Mouse (Mus musculus): ENCODE measurements around the gene Cnnm1.
A peak's percentile ranks its signal among the peaks of the same experiment; 100 is the strongest.
"Not testable (repeated sequence)": the region's sequence is repeated elsewhere in the genome, so short reads cannot be mapped to it uniquely, and the experiment has no call there.

Gene Cnnm1

GRCm38 (mm10) chr19:43465076-43465475, 24.8 kb downstream of the Cnnm1 start:
- no peak for DNase-seq (ENCODE audit: low read depth, low spot score)

- DNase-seq (ENCODE audit: low read depth, low spot score) = no peak
Measured at GRCm38 (mm10) chr19:43465601-43466255, 25.5 kb downstream of the Cnnm1 start.

- DNase-seq (ENCODE audit: low read depth, low spot score) = no peak
Measured at GRCm38 (mm10) chr19:43467927-43468685, 27.9 kb downstream of the Cnnm1 start.

GRCm38 (mm10) chr19:43469333-43469732, 29.1 kb downstream of the Cnnm1 start:
- no peak for DNase-seq (ENCODE audit: low read depth, low spot score)

- no peak for DNase-seq (ENCODE audit: low read depth, low spot score)
Measured at GRCm38 (mm10) chr19:43472331-43472730, 32.1 kb downstream of the Cnnm1 start.

GRCm38 (mm10) chr19:43472781-43473180, 32.5 kb downstream of the Cnnm1 start:
- no peak for DNase-seq (ENCODE audit: low read depth, low spot score)

- no peak for DNase-seq (ENCODE audit: low read depth, low spot score)
Measured at GRCm38 (mm10) chr19:43475642-43476041, 35.4 kb downstream of the Cnnm1 start.

GRCm38 (mm10) chr19:43476063-43476462, 35.8 kb downstream of the Cnnm1 start:
- no peak for DNase-seq (ENCODE audit: low read depth, low spot score)

- DNase-seq (ENCODE audit: low read depth, low spot score) = no peak
Measured at GRCm38 (mm10) chr19:43477436-43477835, 37.2 kb downstream of the Cnnm1 start.

GRCm38 (mm10) chr19:43478891-43479290, 38.7 kb downstream of the Cnnm1 start:
- DNase-seq (ENCODE audit: low read depth, low spot score) = peak; percentile 78

GRCm38 (mm10) chr19:43479431-43479830, 39.2 kb downstream of the Cnnm1 start:
- DNase-seq (ENCODE audit: low read depth, low spot score) = no peak

GRCm38 (mm10) chr19:43480512-43480911, 40.3 kb downstream of the Cnnm1 start:
- no peak for DNase-seq (ENCODE audit: low read depth, low spot score)

- peak; percentile 34 for DNase-seq (ENCODE audit: low read depth, low spot score)
Measured at GRCm38 (mm10) chr19:43487429-43487828, 47.2 kb downstream of the Cnnm1 start.

GRCm38 (mm10) chr19:43493316-43493715, 53.1 kb downstream of the Cnnm1 start:
- not testable (repeated sequence) for DNase-seq (ENCODE audit: low read depth, low spot score)

GRCm38 (mm10) chr19:43493878-43494277, 53.6 kb downstream of the Cnnm1 start:
- no peak for DNase-seq (ENCODE audit: low read depth, low spot score)

- DNase-seq (ENCODE audit: low read depth, low spot score) = no peak
Measured at GRCm38 (mm10) chr19:43494914-43495313, 54.7 kb downstream of the Cnnm1 start.

GRCm38 (mm10) chr19:43495846-43496245, 55.6 kb downstream of the Cnnm1 start:
- peak; percentile 82 for DNase-seq (ENCODE audit: low read depth, low spot score)

GRCm38 (mm10) chr19:43497440-43497839, 57.2 kb downstream of the Cnnm1 start:
- DNase-seq (ENCODE audit: low read depth, low spot score) = no peak

GRCm38 (mm10) chr19:43498874-43499273, 58.6 kb downstream of the Cnnm1 start:
- no peak for DNase-seq (ENCODE audit: low read depth, low spot score)

- no peak for DNase-seq (ENCODE audit: low read depth, low spot score)
Measured at GRCm38 (mm10) chr19:43502630-43503029, 62.4 kb downstream of the Cnnm1 start.

GRCm38 (mm10) chr19:43503593-43503992, 63.4 kb downstream of the Cnnm1 start:
- not testable (repeated sequence) for DNase-seq (ENCODE audit: low read depth, low spot score)

- DNase-seq (ENCODE audit: low read depth, low spot score) = no peak
Measured at GRCm38 (mm10) chr19:43505441-43505840, 65.2 kb downstream of the Cnnm1 start.

Measured in mesoderm, embryonic 11.5 days (tissue).